Mouse (Mus musculus) forebrain, embryonic 11.5 days (tissue): Measurements from ENCODE around the gene Gpt2. TPM values are rescaled to one million over a fixed set of nuclear protein-coding genes. Genes with fewer than 3 reads are reported as not detected.

Source experiments
- ATAC-seq: fragments of 200-750 bp; cut with Nextera tagmentation; replicated peaks from 2 replicates; pipeline ENCODE4 v1.8.0; 2017; ENCODE audit warnings: moderate TSS enrichment; ENCODE audit not compliant: low FRiP score
- DNase-seq: peaks from one replicate; pipeline ENCODE4 v3.0.0-alpha.2; 2017; ENCODE audit warnings: low spot score
- H3K27ac ChIP-seq: fragments of 300-500 bp; sonication (generic); 2 replicates; pipeline ENCODE4 v1.5.1; 2014; ENCODE audit warnings: low read depth, low read length
- H3K27me3 ChIP-seq: fragments of 300-500 bp; sonication (generic); 2 replicates; pipeline ENCODE4 v1.6.1; 2014; ENCODE audit warnings: mild to moderate bottlenecking, low read length, mixed read lengths; ENCODE audit not compliant: control insufficient read depth, insufficient read depth
- H3K36me3 ChIP-seq: fragments of 300-500 bp; sonication (generic); 2 replicates; pipeline ENCODE4 v1.6.1; 2014; ENCODE audit warnings: mild to moderate bottlenecking, low read length, moderate library complexity, mixed read lengths; ENCODE audit not compliant: control insufficient read depth, insufficient read depth
- H3K4me1 ChIP-seq: fragments of 300-500 bp; sonication (generic); replicated peaks from 2 replicates; pipeline ENCODE4 v1.6.1; 2014; ENCODE audit warnings: low read length, mixed read lengths; ENCODE audit not compliant: control insufficient read depth, insufficient read depth
- H3K4me2 ChIP-seq: fragments of 300-500 bp; sonication (generic); 2 replicates; pipeline ENCODE4 v1.6.1; 2014; ENCODE audit warnings: low read depth, mild to moderate bottlenecking, low read length, moderate library complexity, mixed read lengths; ENCODE audit not compliant: severe bottlenecking
- H3K4me3 ChIP-seq: fragments of 300-500 bp; sonication (generic); 2 replicates; pipeline ENCODE4 v1.5.1; 2014; ENCODE audit warnings: low read depth, low read length
- H3K9ac ChIP-seq: fragments of 300-500 bp; sonication (generic); 2 replicates; pipeline ENCODE4 v1.6.1; 2014; ENCODE audit warnings: low read length
- H3K9me3 ChIP-seq: fragments of 300-500 bp; sonication (generic); 2 replicates; pipeline ENCODE4 v1.6.1; 2016; ENCODE audit warnings: low read length, mixed read lengths; ENCODE audit not compliant: control insufficient read depth
- WGBS: fragments of 180-500 bp; shearing (Covaris S2); extraction: QIAGEN DNeasy Blood & Tissue Kit; methylation state at CpG from one replicate; pipeline ENCODE4 v1.1.7; 2014; 5-methylcytosine and 5-hydroxymethylcytosine counted together
- polyA plus RNA-seq: library from polyadenylated mRNA; unstranded; fragments of >200 nt; fragmentation: Nextera tagmentation; extraction: Ambion mirVana; gene quantifications from 2 replicates; pipeline ENCODE4 v1.2.1, GENCODE M21; 2014

Gpt2 gene
- polyA plus RNA-seq, 1 experiment from 2014 or later = 38.6 TPM

DNA sequence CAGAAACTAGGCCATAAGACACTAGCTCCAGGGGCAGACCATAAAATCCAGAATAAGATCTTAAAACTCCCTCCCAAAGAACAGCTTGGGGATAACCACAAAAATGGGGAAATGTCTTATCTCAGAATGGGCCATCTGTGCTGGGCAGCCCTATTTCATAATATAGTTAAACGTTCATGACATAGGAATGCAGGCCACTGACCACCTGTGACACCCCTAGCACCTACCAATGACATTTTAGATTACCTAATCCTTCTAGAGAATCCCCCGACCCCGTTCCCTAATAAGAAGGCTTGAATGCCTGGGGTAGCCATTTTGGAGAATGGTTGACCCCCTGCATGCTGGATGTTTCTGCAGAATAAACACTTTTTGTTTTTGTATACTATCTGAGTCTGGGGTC lies 17.5 kb upstream of the Gpt2 start:
- H3K4me1 ChIP-seq = no peaks in the 10 kb centered on the region
- H3K4me2 ChIP-seq = no peak overlapping the region
- H3K27ac ChIP-seq = no peak overlapping the region
- no peak overlapping the region for H3K4me3 ChIP-seq
- DNase-seq = no peak
- ATAC-seq = no peak
- no peak overlapping the region for H3K9ac ChIP-seq
- 90% methylated on average over 3 of the region's 3 CpGs for WGBS
- H3K27me3 ChIP-seq = no peaks in the 10 kb centered on the region
- H3K9me3 ChIP-seq = no peaks in the 10 kb centered on the region
- no peaks in the 10 kb centered on the region for H3K36me3 ChIP-seq

GRCm38 (mm10) chr8:85476970-85477545 lies 15.3 kb upstream of the Gpt2 start:
- H3K4me2 ChIP-seq = no peak overlapping the region
- H3K27ac ChIP-seq = no peak overlapping the region
- H3K27me3 ChIP-seq = no peaks in the 10 kb centered on the region
- WGBS = 82% methylated on average over 4 of the region's 4 CpGs
- no peaks in the 10 kb centered on the region for H3K9me3 ChIP-seq
- no peaks in the 10 kb centered on the region for H3K36me3 ChIP-seq
- DNase-seq = no peak
- no peak overlapping the region for H3K4me3 ChIP-seq
- no peak overlapping the region for H3K9ac ChIP-seq
- H3K4me1 ChIP-seq = 0 out of 2 replicates have a peak, but pooled peaks cover 2% of the 10 kb centered on the region
- no peak for ATAC-seq

DNA sequence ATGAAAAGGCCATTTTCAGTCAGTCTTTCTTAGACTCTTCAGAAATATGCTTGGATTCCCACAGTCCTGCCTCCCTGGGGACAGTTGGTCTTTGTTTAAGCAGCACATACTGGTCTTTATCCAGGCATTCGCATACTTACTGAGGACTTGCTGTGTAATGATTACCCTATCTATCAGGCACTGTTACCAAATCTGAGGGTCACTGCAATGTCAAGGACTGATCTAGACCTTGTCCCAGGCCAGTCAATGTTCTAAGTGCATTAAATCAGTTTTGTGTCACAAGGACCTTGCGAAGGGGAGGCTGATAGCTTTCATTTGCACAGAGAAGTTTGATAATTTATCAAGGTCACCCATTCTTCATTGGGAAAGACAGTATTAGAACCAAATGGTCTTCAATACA lies 14.0 kb upstream of the Gpt2 start:
- ATAC-seq = no peak
- Histone ChIP-seq H3K27me3 (no peaks in the 10 kb centered on the region), H3K4me1 (0 out of 2 replicates have a peak, but pooled peaks cover 2% of the 10 kb centered on the region), H3K27ac (no peak overlapping the region), H3K9me3 (no peaks in the 10 kb centered on the region), H3K4me2 (no peak overlapping the region), H3K36me3 (no peaks in the 10 kb centered on the region), H3K9ac (no peak overlapping the region), H3K4me3 (no peak overlapping the region)
- no peak for DNase-seq
- WGBS = 93% methylated on average over 2 of the region's 2 CpGs

DNA sequence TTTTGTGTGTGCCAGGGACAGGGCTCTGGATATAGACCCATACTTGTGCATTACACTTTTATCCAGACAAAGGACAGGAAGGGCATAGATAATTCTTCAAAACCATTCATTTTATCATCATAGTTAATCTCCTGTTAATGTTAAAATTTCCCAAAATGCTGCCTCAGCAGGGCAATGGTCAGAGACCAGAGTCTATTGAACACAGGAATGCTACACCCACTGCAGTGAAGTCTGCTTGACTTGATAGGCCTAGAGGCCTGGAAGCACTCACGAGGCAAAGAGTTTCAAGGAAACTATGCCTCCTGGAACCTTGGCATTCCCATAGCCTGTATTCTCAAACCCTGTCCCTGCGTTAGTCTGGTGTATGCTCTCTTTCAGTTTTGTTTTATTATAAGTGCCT lies 12.7 kb upstream of the Gpt2 start:
- Histone ChIP-seq H3K36me3 (no peaks in the 10 kb centered on the region), H3K4me3 (no peak overlapping the region), H3K4me2 (no peak overlapping the region), H3K4me1 (0 out of 2 replicates have a peak, but pooled peaks cover 2% of the 10 kb centered on the region), H3K9ac (no peak overlapping the region), H3K27me3 (no peaks in the 10 kb centered on the region), H3K27ac (no peak overlapping the region), H3K9me3 (no peaks in the 10 kb centered on the region)
- ATAC-seq (no peak), DNase-seq (no peak)
- WGBS = 89% methylated on average over 2 of the region's 2 CpGs

DNA sequence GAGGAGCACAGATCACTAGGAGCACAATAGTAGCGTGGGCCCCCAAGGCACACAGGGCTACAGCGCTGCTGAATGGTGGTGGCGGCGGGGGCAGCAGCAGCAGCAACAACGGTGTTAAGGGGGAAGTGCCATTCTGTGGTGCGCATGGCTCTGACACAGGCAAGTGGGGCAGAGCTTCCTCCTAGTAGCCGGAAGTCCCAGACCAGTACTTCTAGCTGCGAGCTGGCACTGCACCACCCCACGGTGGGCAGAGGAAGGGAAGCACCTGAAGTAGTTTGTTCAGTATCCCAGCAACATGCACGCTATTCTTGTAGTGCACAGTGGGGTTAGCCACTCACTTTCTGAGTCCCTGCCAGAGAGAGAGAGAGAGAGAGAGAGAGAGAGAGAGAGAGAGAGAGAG lies 10.5 kb upstream of the Gpt2 start:
- no peaks in the 10 kb centered on the region for H3K27me3 ChIP-seq
- no peak overlapping the region for H3K27ac ChIP-seq
- H3K4me3 ChIP-seq = no peak overlapping the region
- 0 out of 2 replicates have a peak, but pooled peaks cover 2% of the 10 kb centered on the region for H3K4me1 ChIP-seq
- no peaks in the 10 kb centered on the region for H3K36me3 ChIP-seq
- 0 out of 2 replicates have a peak overlapping the region, but pooled peaks have one; percentile 21 for H3K4me2 ChIP-seq
- H3K9me3 ChIP-seq = no peaks in the 10 kb centered on the region
- no peak overlapping the region for H3K9ac ChIP-seq
- ATAC-seq (no peak), DNase-seq (peak; percentile 60)
- 32% methylated on average over 10 of the region's 10 CpGs for WGBS

- Histone ChIP-seq H3K27me3 (no peaks in the 10 kb centered on the region), H3K9ac (no peak overlapping the region), H3K4me1 (0 out of 2 replicates have a peak, but pooled peaks cover 2% of the 10 kb centered on the region), H3K4me3 (no peak overlapping the region), H3K27ac (no peak overlapping the region), H3K36me3 (no peaks in the 10 kb centered on the region), H3K4me2 (no peak overlapping the region), H3K9me3 (no peaks in the 10 kb centered on the region)
- ATAC-seq (no peak), DNase-seq (peak; percentile 46)
- WGBS = 67% methylated on average over 6 of the region's 6 CpGs
These were observed 9.9 kb upstream of the Gpt2 start for GRCm38 (mm10) chr8:85482427-85482826.

DNA sequence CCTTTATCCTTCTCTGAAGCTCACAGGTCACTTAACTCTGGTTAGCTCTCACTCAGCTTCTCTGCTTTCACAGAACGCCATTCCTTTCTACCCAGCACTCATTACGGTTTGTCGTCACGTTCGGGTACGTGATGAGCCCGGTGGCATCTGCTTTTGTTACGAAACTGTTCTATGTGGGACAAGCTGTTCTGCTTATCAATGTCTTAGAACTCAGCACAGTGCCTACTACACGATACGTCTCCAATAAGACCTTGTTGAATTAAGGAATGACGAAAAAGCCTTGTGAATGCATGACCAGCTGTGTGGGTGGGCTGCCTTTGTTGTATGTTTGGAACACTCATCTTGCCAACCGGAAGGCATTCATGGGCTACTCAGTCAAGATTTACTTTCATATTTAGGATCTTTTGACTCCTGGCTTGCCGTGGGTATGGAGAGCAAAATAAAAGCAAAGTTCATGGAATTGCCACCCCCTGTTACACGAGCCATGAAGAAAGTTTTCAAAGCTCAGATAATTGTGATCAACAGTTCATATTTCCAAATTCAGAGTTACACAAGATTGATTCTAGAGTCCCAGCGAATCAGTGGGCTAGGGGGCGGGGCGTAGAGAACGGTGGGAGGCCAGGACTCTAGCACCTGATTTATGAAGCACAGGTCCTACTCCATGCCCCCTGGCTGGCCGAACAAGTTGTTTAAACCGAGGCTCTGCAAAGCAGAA lies 4.3 kb upstream of the Gpt2 start:
- WGBS = 85% methylated on average over 20 of the region's 20 CpGs
- Histone ChIP-seq H3K27ac (no peak overlapping the region), H3K4me1 (no peaks in the 10 kb centered on the region), H3K9ac (no peak overlapping the region), H3K4me2 (no peak overlapping the region), H3K36me3 (no peaks in the 10 kb centered on the region), H3K9me3 (no peaks in the 10 kb centered on the region), H3K27me3 (no peaks in the 10 kb centered on the region), H3K4me3 (no peak overlapping the region)
- DNase-seq (no peak), ATAC-seq (no peak)

GRCm38 (mm10) chr8:85488631-85489030 lies 3.7 kb upstream of the Gpt2 start:
- H3K27ac ChIP-seq = no peak overlapping the region
- ATAC-seq = no peak

DNA sequence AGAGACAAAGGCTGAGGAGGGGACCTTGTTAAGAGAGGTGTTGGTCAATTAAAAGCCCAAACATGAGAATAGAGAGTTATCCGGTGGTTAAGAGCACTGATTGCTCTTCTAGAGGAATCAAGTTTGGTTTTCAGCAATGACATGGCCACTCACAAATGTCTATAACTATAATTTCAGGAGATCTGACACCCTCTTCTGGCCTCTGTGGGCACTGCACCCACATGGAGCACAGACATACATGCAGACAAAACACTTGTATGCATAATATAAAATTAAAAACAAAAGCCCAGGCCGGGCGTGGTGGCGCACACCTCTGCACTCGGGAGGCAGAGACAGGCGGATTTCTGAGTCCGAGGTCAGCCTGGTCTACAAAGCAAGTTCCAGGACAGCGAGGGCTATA lies 2.8 kb upstream of the Gpt2 start:
- Histone ChIP-seq H3K27me3 (no peaks in the 10 kb centered on the region), H3K4me3 (no peak overlapping the region), H3K27ac (no peak overlapping the region), H3K4me1 (no peaks in the 10 kb centered on the region), H3K4me2 (no peak overlapping the region), H3K9me3 (no peaks in the 10 kb centered on the region), H3K36me3 (no peaks in the 10 kb centered on the region), H3K9ac (no peak overlapping the region)
- DNase-seq (no peak), ATAC-seq (no peak)
- WGBS = 96% methylated on average over 8 of the region's 8 CpGs

More at GRCm38 (mm10) chr8:85488631-85489030, 3.7 kb upstream of the Gpt2 start:
- Histone ChIP-seq H3K36me3 (no peaks in the 10 kb centered on the region), H3K9me3 (no peaks in the 10 kb centered on the region), H3K4me1 (no peaks in the 10 kb centered on the region), H3K27me3 (no peaks in the 10 kb centered on the region), H3K4me2 (no peak overlapping the region), H3K4me3 (no peak overlapping the region), H3K9ac (no peak overlapping the region)
- DNase-seq = no peak
